Mouse (Mus musculus): ENCODE measurements around the gene Gm45062. TPM values are rescaled to one million over a fixed set of nuclear protein-coding genes. Genes with fewer than 3 reads are reported as not detected.
A peak's percentile ranks its signal among the peaks of the same experiment; 100 is the strongest.

Gene Gm45062
- polyA plus RNA-seq, 1 experiment from 2014 or later: 20.3 TPM

GRCm38 (mm10) chr6:8376351-8376750 lies 117.1 kb downstream of the Gm45062 start:
- WGBS: 91% methylated on average over 5 of the region's 5 CpGs
- no peak for ATAC-seq (ENCODE audit: low FRiP score, low read depth)
- H3K9me3 ChIP-seq: no peaks in the 10 kb centered on the region
- peaks cover 9% of the 10 kb centered on the region; the same call in 1 of the 2 replicates for H3K36me3 ChIP-seq
- H3K4me2 ChIP-seq (replicated peaks): no peak overlapping the region
- no peak overlapping the region for H3K27ac ChIP-seq
- H3K9ac ChIP-seq: no peak overlapping the region
- no peaks in the 10 kb centered on the region for H3K4me1 ChIP-seq
- H3K4me3 ChIP-seq: no peak overlapping the region
- H3K27me3 ChIP-seq (replicated peaks): no peaks in the 10 kb centered on the region

- peaks cover 9% of the 10 kb centered on the region; the same call in 1 of the 2 replicates for H3K36me3 ChIP-seq
- WGBS: 96% methylated on average over 8 of the region's 8 CpGs
Measured at GRCm38 (mm10) chr6:8377667-8378066, 118.4 kb downstream of the Gm45062 start.

GRCm38 (mm10) chr6:8389307-8389706 lies 130.1 kb downstream of the Gm45062 start:
- no peaks in the 10 kb centered on the region for H3K27me3 ChIP-seq (replicated peaks)
- no peaks in the 10 kb centered on the region for H3K36me3 ChIP-seq
- 98% methylated on average over 2 of the region's 2 CpGs for WGBS
- no peak for ATAC-seq (ENCODE audit: low FRiP score, low read depth)
- no peak overlapping the region for H3K4me2 ChIP-seq (replicated peaks)
- H3K27ac ChIP-seq: no peak overlapping the region
- H3K4me3 ChIP-seq: no peak overlapping the region
- no peaks in the 10 kb centered on the region for H3K4me1 ChIP-seq
- H3K9ac ChIP-seq: no peak overlapping the region
- no peaks in the 10 kb centered on the region for H3K9me3 ChIP-seq

More at GRCm38 (mm10) chr6:8377667-8378066, 118.4 kb downstream of the Gm45062 start:
- Histone ChIP-seq H3K4me3 (no peak overlapping the region), H3K9ac (no peak overlapping the region), H3K4me1 (no peaks in the 10 kb centered on the region), H3K4me2 (replicated peaks) (no peak overlapping the region), H3K27ac (no peak overlapping the region), H3K9me3 (no peaks in the 10 kb centered on the region), H3K27me3 (replicated peaks) (no peaks in the 10 kb centered on the region)
- no peak for ATAC-seq (ENCODE audit: low FRiP score, low read depth)

- H3K4me1 ChIP-seq: peaks cover 3% of the 10 kb centered on the region; the same call in 1 of the 2 replicates
- H3K27ac ChIP-seq: no peak overlapping the region
- no peaks in the 10 kb centered on the region for H3K9me3 ChIP-seq
- no peak for ATAC-seq (ENCODE audit: low FRiP score, low read depth)
- H3K36me3 ChIP-seq: no peaks in the 10 kb centered on the region
- H3K4me3 ChIP-seq: no peak overlapping the region
- 95% methylated on average over 6 of the region's 6 CpGs for WGBS
- no peak overlapping the region for H3K4me2 ChIP-seq (replicated peaks)
- H3K9ac ChIP-seq: no peak overlapping the region
- no peaks in the 10 kb centered on the region for H3K27me3 ChIP-seq (replicated peaks)
Measured at GRCm38 (mm10) chr6:8390296-8390695, 131.0 kb downstream of the Gm45062 start.

GRCm38 (mm10) chr6:8390935-8391334 lies 131.7 kb downstream of the Gm45062 start:
- no peak overlapping the region for H3K4me3 ChIP-seq
- H3K4me2 ChIP-seq (replicated peaks): no peak overlapping the region
- H3K9ac ChIP-seq: no peak overlapping the region
- H3K9me3 ChIP-seq: no peaks in the 10 kb centered on the region
- H3K27ac ChIP-seq: no peak overlapping the region
- no peaks in the 10 kb centered on the region for H3K36me3 ChIP-seq
- no peak for ATAC-seq (ENCODE audit: low FRiP score, low read depth)
- 80% methylated on average over 2 of the region's 2 CpGs for WGBS
- H3K27me3 ChIP-seq (replicated peaks): no peaks in the 10 kb centered on the region
- peaks cover 3% of the 10 kb centered on the region; the same call in 1 of the 2 replicates for H3K4me1 ChIP-seq

- Histone ChIP-seq H3K27me3 (replicated peaks) (no peaks in the 10 kb centered on the region), H3K4me2 (replicated peaks) (no peak overlapping the region), H3K9ac (no peak overlapping the region), H3K36me3 (no peaks in the 10 kb centered on the region), H3K4me3 (no peak overlapping the region), H3K9me3 (no peaks in the 10 kb centered on the region), H3K4me1 (peaks cover 3% of the 10 kb centered on the region; the same call in 1 of the 2 replicates), H3K27ac (no peak overlapping the region)
- no peak for ATAC-seq (ENCODE audit: low FRiP score, low read depth)
- WGBS: 88% methylated on average over 4 of the region's 4 CpGs
Measured at GRCm38 (mm10) chr6:8393029-8393428, 133.8 kb downstream of the Gm45062 start.

- H3K36me3 ChIP-seq: no peaks in the 10 kb centered on the region
- H3K9me3 ChIP-seq: no peaks in the 10 kb centered on the region
- H3K4me2 ChIP-seq (replicated peaks): no peak overlapping the region
- H3K4me3 ChIP-seq: no peak overlapping the region
- no peak overlapping the region for H3K27ac ChIP-seq
- H3K27me3 ChIP-seq (replicated peaks): no peaks in the 10 kb centered on the region
- ATAC-seq (ENCODE audit: low FRiP score, low read depth): no peak
- peaks cover 3% of the 10 kb centered on the region; the same call in 1 of the 2 replicates for H3K4me1 ChIP-seq
- no peak overlapping the region for H3K9ac ChIP-seq
Measured at GRCm38 (mm10) chr6:8394044-8394443, 134.8 kb downstream of the Gm45062 start.

- ATAC-seq (ENCODE audit: low FRiP score, low read depth): peak; percentile 52
- Histone ChIP-seq H3K4me3 (no peak overlapping the region), H3K36me3 (no peaks in the 10 kb centered on the region), H3K9me3 (no peaks in the 10 kb centered on the region), H3K9ac (no peak overlapping the region), H3K4me1 (peaks cover 3% of the 10 kb centered on the region; the same call in 1 of the 2 replicates), H3K27me3 (replicated peaks) (no peaks in the 10 kb centered on the region), H3K4me2 (replicated peaks) (no peak overlapping the region), H3K27ac (no peak overlapping the region)
- 31% methylated on average over 4 of the region's 4 CpGs for WGBS
Measured at GRCm38 (mm10) chr6:8395061-8395460, 135.8 kb downstream of the Gm45062 start.

- no peak for ATAC-seq (ENCODE audit: low FRiP score, low read depth)
- Histone ChIP-seq H3K27ac (no peak overlapping the region), H3K36me3 (no peaks in the 10 kb centered on the region), H3K4me1 (peaks cover 3% of the 10 kb centered on the region; the same call in 1 of the 2 replicates), H3K4me3 (no peak overlapping the region), H3K27me3 (replicated peaks) (no peaks in the 10 kb centered on the region), H3K9ac (no peak overlapping the region), H3K9me3 (no peaks in the 10 kb centered on the region), H3K4me2 (replicated peaks) (no peak overlapping the region)
- 79% methylated on average over 7 of the region's 7 CpGs for WGBS
Measured at GRCm38 (mm10) chr6:8397252-8397651, 138.0 kb downstream of the Gm45062 start.

GRCm38 (mm10) chr6:8399710-8400109 lies 140.5 kb downstream of the Gm45062 start:
- Histone ChIP-seq H3K27me3 (replicated peaks) (no peaks in the 10 kb centered on the region), H3K36me3 (no peaks in the 10 kb centered on the region), H3K4me2 (replicated peaks) (no peak overlapping the region), H3K27ac (no peak overlapping the region), H3K9me3 (no peaks in the 10 kb centered on the region), H3K9ac (no peak overlapping the region), H3K4me1 (peaks cover 3% of the 10 kb centered on the region; the same call in 1 of the 2 replicates), H3K4me3 (no peak overlapping the region)
- no peak for ATAC-seq (ENCODE audit: low FRiP score, low read depth)
- WGBS: 76% methylated on average over 1 of the region's 1 CpGs

- Histone ChIP-seq H3K9me3 (no peaks in the 10 kb centered on the region), H3K27ac (no peak overlapping the region), H3K27me3 (replicated peaks) (no peaks in the 10 kb centered on the region), H3K4me1 (no peaks in the 10 kb centered on the region), H3K4me2 (replicated peaks) (no peak overlapping the region), H3K36me3 (no peaks in the 10 kb centered on the region), H3K9ac (no peak overlapping the region), H3K4me3 (no peak overlapping the region)
- ATAC-seq (ENCODE audit: low FRiP score, low read depth): no peak
- 92% methylated on average over 5 of the region's 5 CpGs for WGBS
Measured at GRCm38 (mm10) chr6:8403127-8403526, 143.9 kb downstream of the Gm45062 start.

- 89% methylated on average over 5 of the region's 5 CpGs for WGBS
- Histone ChIP-seq H3K9ac (no peak overlapping the region), H3K27me3 (replicated peaks) (no peaks in the 10 kb centered on the region), H3K9me3 (no peaks in the 10 kb centered on the region), H3K4me3 (no peak overlapping the region), H3K27ac (no peak overlapping the region), H3K4me1 (no peaks in the 10 kb centered on the region), H3K36me3 (no peaks in the 10 kb centered on the region), H3K4me2 (replicated peaks) (no peak overlapping the region)
- ATAC-seq (ENCODE audit: low FRiP score, low read depth): no peak
Measured at GRCm38 (mm10) chr6:8405844-8406243, 146.6 kb downstream of the Gm45062 start.

GRCm38 (mm10) chr6:8408332-8408731 lies 149.1 kb downstream of the Gm45062 start:
- H3K4me2 ChIP-seq (replicated peaks): no peak overlapping the region
- H3K27ac ChIP-seq: no peak overlapping the region
- no peaks in the 10 kb centered on the region for H3K9me3 ChIP-seq
- 92% methylated on average over 2 of the region's 2 CpGs for WGBS
- no peaks in the 10 kb centered on the region for H3K4me1 ChIP-seq
- H3K4me3 ChIP-seq: no peak overlapping the region
- H3K27me3 ChIP-seq (replicated peaks): no peaks in the 10 kb centered on the region
- no peaks in the 10 kb centered on the region for H3K36me3 ChIP-seq
- no peak overlapping the region for H3K9ac ChIP-seq
- no peak for ATAC-seq (ENCODE audit: low FRiP score, low read depth)

Data from neural tube, embryonic 12.5 days (tissue).